Mouse (Mus musculus) heart, postnatal 0 days (tissue): ENCODE data around the gene Pkp1. TPM values are rescaled to one million over a fixed set of nuclear protein-coding genes. Genes with fewer than 3 reads are reported as not detected.

Source experiments
- ATAC-seq: fragments of 200-750 bp; cut with Nextera tagmentation; 2 replicates; pipeline ENCODE4 v1.8.0; 2017; ENCODE audit warnings: low read depth, moderate number of reproducible peaks, moderate library complexity; ENCODE audit not compliant: insufficient read depth
- DNase-seq: peaks from one replicate; pipeline ENCODE4 v3.0.0-alpha.2; 2016; ENCODE audit warnings: low spot score
- H3K27ac ChIP-seq: fragments of 300-500 bp; sonication (generic); 2 replicates; pipeline ENCODE4 v1.5.1; 2014; ENCODE audit warnings: low read depth, mild to moderate bottlenecking
- H3K27me3 ChIP-seq: fragments of 300-500 bp; sonication (generic); 2 replicates; pipeline ENCODE4 v1.6.1; 2014; ENCODE audit warnings: low read length, mixed read lengths; ENCODE audit not compliant: control insufficient read depth, insufficient read depth
- H3K36me3 ChIP-seq: fragments of 300-500 bp; sonication (generic); replicated peaks from 2 replicates; pipeline ENCODE4 v1.6.1; 2014; ENCODE audit warnings: low read length, mixed read lengths; ENCODE audit not compliant: control insufficient read depth, insufficient read depth
- H3K4me1 ChIP-seq: fragments of 300-500 bp; sonication (generic); 2 replicates; pipeline ENCODE4 v1.6.1; 2014; ENCODE audit warnings: antibody characterized with exemption; ENCODE audit not compliant: control insufficient read depth, insufficient read depth
- H3K4me2 ChIP-seq: fragments of 300-500 bp; sonication (generic); 2 replicates; pipeline ENCODE4 v1.6.1; 2014; ENCODE audit warnings: low read depth, mild to moderate bottlenecking, low read length, moderate library complexity
- H3K4me3 ChIP-seq: fragments of 300-500 bp; sonication (generic); 2 replicates; pipeline ENCODE4 v1.5.1; 2014; ENCODE audit warnings: low read depth, low read length
- H3K9ac ChIP-seq: fragments of 300-500 bp; sonication (generic); replicated peaks from 2 replicates; pipeline ENCODE4 v1.6.1; 2014; ENCODE audit warnings: low read depth, low read length, mixed read lengths
- H3K9me3 ChIP-seq: fragments of 300-500 bp; sonication (generic); replicated peaks from 2 replicates; pipeline ENCODE4 v1.6.1; 2016; ENCODE audit warnings: low read length; ENCODE audit not compliant: control insufficient read depth
- CTCF ChIP-seq: IDR thresholded peaks from 2 replicates; pipeline ENCODE4 v1.5.1; 2016; ENCODE audit warnings: antibody characterized with exemption, control low read depth, low read depth
- EP300 ChIP-seq: IDR thresholded peaks from 2 replicates; pipeline ENCODE4 v1.6.1; 2016; ENCODE audit warnings: antibody characterized with exemption, low read depth
- WGBS: fragments of 180-500 bp; shearing (Covaris S2); extraction: QIAGEN DNeasy Blood & Tissue Kit; methylation state at CpG from one replicate; pipeline ENCODE4 v1.1.7; 2014; 5-methylcytosine and 5-hydroxymethylcytosine counted together
- polyA plus RNA-seq: library from polyadenylated mRNA; unstranded; fragments of >200 nt; fragmentation: Nextera tagmentation; extraction: Ambion mirVana; gene quantifications from 2 replicates; pipeline ENCODE4 v1.2.1, GENCODE M21; 2015
- total RNA-seq: library from RNA; depleted of rRNA; stranded (reverse); fragments of >200 nt; gene quantifications from 2 replicates; pipeline ENCODE4 v1.2.3, GENCODE M21; 2014; ENCODE audit warnings: low replicate concordance

Gene Pkp1
- total and polyA plus RNA-seq, 2 experiments from 2014 or later = 0.05 TPM; not detected in 1

GRCm38 (mm10) chr1:135844481-135844880, 74.5 kb downstream of the Pkp1 start:
- Histone ChIP-seq H3K9ac (no peak overlapping the region), H3K9me3 (no peaks in the 10 kb centered on the region), H3K4me1 (peaks cover 42% of the 10 kb centered on the region), H3K4me2 (peak overlapping the region; percentile 13; the same call in 1 of the 2 replicates), H3K36me3 (peaks cover 81% of the 10 kb centered on the region), H3K27ac (peak overlapping the region; percentile 98), H3K4me3 (no peak overlapping the region), H3K27me3 (no peaks in the 10 kb centered on the region)
- DNase-seq (no peak), ATAC-seq (peak; percentile 8; the same call in 1 of the 2 replicates)
- WGBS = 22% methylated on average over 6 of the region's 6 CpGs
- TF ChIP-seq CTCF (no peak), EP300 (peak; percentile 47; the same call in 1 of the 2 replicates)

- Histone ChIP-seq H3K4me2 (peak overlapping the region; percentile 32), H3K9ac (peak overlapping the region; percentile 3; the same call in 1 of the 2 replicates), H3K36me3 (peaks cover 78% of the 10 kb centered on the region), H3K4me1 (peaks cover 42% of the 10 kb centered on the region), H3K27ac (peak overlapping the region; percentile 98), H3K4me3 (no peak overlapping the region), H3K9me3 (no peaks in the 10 kb centered on the region), H3K27me3 (no peaks in the 10 kb centered on the region)
- no peak for DNase-seq
- no peak; the same call in 1 of the 2 replicates for ATAC-seq
- no peak; the same call in 1 of the 2 replicates for TF ChIP-seq EP300
- no peak for TF ChIP-seq CTCF
- 70% methylated on average over 10 of the region's 10 CpGs for WGBS
Measured at GRCm38 (mm10) chr1:135843519-135844262, 75.3 kb downstream of the Pkp1 start.

- TF ChIP-seq CTCF (no peak), EP300 (no peak)
- ATAC-seq = no peak
- DNase-seq = peak; percentile 19
- 22% methylated on average over 15 of the region's 15 CpGs for WGBS
- H3K27ac ChIP-seq = peak overlapping the region; percentile 98
- peaks cover 58% of the 10 kb centered on the region for H3K36me3 ChIP-seq
- peak overlapping the region; percentile 56 for H3K4me3 ChIP-seq
- H3K9me3 ChIP-seq = no peaks in the 10 kb centered on the region
- peaks cover 33% of the 10 kb centered on the region for H3K4me1 ChIP-seq
- H3K9ac ChIP-seq = peak overlapping the region; percentile 88
- no peaks in the 10 kb centered on the region for H3K27me3 ChIP-seq
- H3K4me2 ChIP-seq = peak overlapping the region; percentile 59
Measured at GRCm38 (mm10) chr1:135840675-135841395, 78.2 kb downstream of the Pkp1 start.

GRCm38 (mm10) chr1:135839065-135839464, 79.9 kb downstream of the Pkp1 start:
- Histone ChIP-seq H3K27ac (peak overlapping the region; percentile 98), H3K36me3 (peaks cover 42% of the 10 kb centered on the region), H3K9ac (peak overlapping the region; percentile 88), H3K9me3 (no peaks in the 10 kb centered on the region), H3K4me1 (peaks cover 40% of the 10 kb centered on the region), H3K4me2 (peak overlapping the region; percentile 59), H3K27me3 (no peaks in the 10 kb centered on the region), H3K4me3 (peak overlapping the region; percentile 56)
- DNase-seq = peak; percentile 41
- TF ChIP-seq CTCF (no peak), EP300 (no peak; the same call in 1 of the 2 replicates)
- WGBS = 26% methylated on average over 6 of the region's 6 CpGs
- ATAC-seq = no peak

GRCm38 (mm10) chr1:135838626-135839025, 80.4 kb downstream of the Pkp1 start:
- TF ChIP-seq CTCF = no peak
- TF ChIP-seq EP300 = no peak
- Histone ChIP-seq H3K9ac (peak overlapping the region; percentile 88), H3K27me3 (no peaks in the 10 kb centered on the region), H3K27ac (peak overlapping the region; percentile 98), H3K9me3 (no peaks in the 10 kb centered on the region), H3K4me3 (peak overlapping the region; percentile 56), H3K4me1 (peaks cover 44% of the 10 kb centered on the region), H3K4me2 (peak overlapping the region; percentile 59), H3K36me3 (peaks cover 39% of the 10 kb centered on the region)
- no peak for ATAC-seq
- DNase-seq = no peak
- 21% methylated on average over 4 of the region's 4 CpGs for WGBS
